Mouse (Mus musculus): ENCODE measurements around the gene Klhl22. TPM values are rescaled to one million over a fixed set of nuclear protein-coding genes. Genes with fewer than 3 reads are reported as not detected.

Gene Klhl22
- polyA plus RNA-seq, 1 experiment from 2014 or later, result 14.3 TPM

DNA sequence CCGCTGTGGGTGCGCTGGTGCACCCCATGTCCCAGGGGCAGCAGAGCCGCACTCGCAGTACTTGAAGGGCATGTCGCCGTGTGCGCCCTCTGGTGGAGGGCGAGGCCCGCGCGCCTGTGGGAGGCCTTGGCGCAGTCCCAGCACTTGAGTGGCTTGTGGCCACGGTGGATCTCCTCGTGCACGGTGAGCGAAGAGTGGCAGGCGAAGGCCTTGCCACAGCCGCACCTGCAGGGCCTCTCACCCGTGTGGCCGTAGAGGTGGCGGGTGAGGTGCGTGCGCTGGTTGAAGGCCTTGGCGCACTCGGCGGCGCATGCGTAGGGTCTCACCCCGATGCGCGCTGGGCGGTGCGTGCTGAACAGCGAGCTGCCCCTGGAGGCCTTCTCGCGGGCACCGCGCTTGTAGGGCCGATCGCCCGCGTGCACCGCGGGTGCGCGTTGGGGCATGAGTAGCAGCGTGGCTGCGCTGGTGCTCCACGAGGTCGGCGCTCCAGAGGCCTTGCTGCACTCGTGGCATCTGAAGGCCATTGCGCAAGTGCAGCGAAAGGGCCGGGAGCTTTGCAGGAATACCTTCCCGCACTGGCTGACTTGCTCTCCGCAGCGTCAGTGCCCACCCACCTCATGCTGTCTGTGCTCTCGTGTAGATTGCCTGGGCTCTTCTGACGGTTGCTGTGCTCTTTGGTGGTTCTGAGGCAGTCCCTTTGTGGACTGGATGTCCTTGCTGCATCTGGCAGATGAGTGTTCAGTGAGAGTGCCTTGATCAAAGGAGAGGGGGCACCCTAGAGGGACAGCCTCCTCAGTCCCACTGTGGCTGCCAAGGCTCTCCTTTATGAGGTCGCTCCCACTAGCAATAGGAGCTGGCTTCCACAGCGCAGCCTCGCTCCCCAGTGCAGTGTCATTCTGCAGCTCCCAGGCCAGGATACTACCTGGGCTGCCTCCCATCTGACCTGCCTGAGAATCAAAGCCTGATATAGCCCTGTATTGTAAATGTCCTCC lies 56.3 kb downstream of the Klhl22 start:
- Histone ChIP-seq H3K36me3 (no peaks in the 10 kb centered on the region), H3K27me3 (peaks cover 76% of the 10 kb centered on the region), H3K4me1 (replicated peaks) (peaks cover 15% of the 10 kb centered on the region), H3K4me2 (peak overlapping the region; percentile 75), H3K9ac (peak overlapping the region; percentile 64), H3K27ac (no peak overlapping the region), H3K9me3 (replicated peaks) (no peaks in the 10 kb centered on the region), H3K4me3 (replicated peaks) (peak overlapping the region; percentile 52)
- 3% methylated on average over 63 of the region's 63 CpGs for WGBS (ENCODE audit: insufficient replicate concordance)
- DNase-seq (peak; percentile 58), ATAC-seq (ENCODE audit: low read depth) (peak; percentile 83)

- 73% methylated on average over 8 of the region's 8 CpGs for WGBS (ENCODE audit: insufficient replicate concordance)
- no peak for ATAC-seq (ENCODE audit: low read depth)
- peaks cover 76% of the 10 kb centered on the region for H3K27me3 ChIP-seq
These were observed 57.1 kb downstream of the Klhl22 start for GRCm38 (mm10) chr16:17816528-17816927.

GRCm38 (mm10) chr16:17826500-17826899 lies 67.1 kb downstream of the Klhl22 start:
- no peak overlapping the region for H3K4me3 ChIP-seq (replicated peaks)
- no peak overlapping the region for H3K9ac ChIP-seq
- H3K27me3 ChIP-seq, result peaks cover 81% of the 10 kb centered on the region
- WGBS (ENCODE audit: insufficient replicate concordance), result 50% methylated on average over 2 of the region's 2 CpGs
- no peak overlapping the region for H3K4me2 ChIP-seq
- H3K27ac ChIP-seq, result no peak overlapping the region
- no peaks in the 10 kb centered on the region for H3K4me1 ChIP-seq (replicated peaks)
- ATAC-seq (ENCODE audit: low read depth), result no peak
- no peaks in the 10 kb centered on the region for H3K9me3 ChIP-seq (replicated peaks)
- H3K36me3 ChIP-seq, result no peaks in the 10 kb centered on the region
- DNase-seq, result no peak

More at GRCm38 (mm10) chr16:17816528-17816927, 57.1 kb downstream of the Klhl22 start:
- Histone ChIP-seq H3K4me2 (no peak overlapping the region), H3K27ac (no peak overlapping the region), H3K9ac (no peak overlapping the region), H3K4me3 (replicated peaks) (no peak overlapping the region), H3K9me3 (replicated peaks) (no peaks in the 10 kb centered on the region), H3K4me1 (replicated peaks) (peaks cover 15% of the 10 kb centered on the region), H3K36me3 (no peaks in the 10 kb centered on the region)
- DNase-seq, result no peak

GRCm38 (mm10) chr16:17828229-17828628 lies 68.8 kb downstream of the Klhl22 start:
- ATAC-seq (ENCODE audit: low read depth), result no peak
- Histone ChIP-seq H3K4me3 (replicated peaks) (no peak overlapping the region), H3K9ac (no peak overlapping the region), H3K9me3 (replicated peaks) (no peaks in the 10 kb centered on the region), H3K36me3 (no peaks in the 10 kb centered on the region), H3K4me2 (no peak overlapping the region), H3K4me1 (replicated peaks) (peaks cover 1% of the 10 kb centered on the region), H3K27me3 (peaks cover 85% of the 10 kb centered on the region), H3K27ac (no peak overlapping the region)
- WGBS (ENCODE audit: insufficient replicate concordance), result 21% methylated on average over 2 of the region's 2 CpGs
- DNase-seq, result no peak

DNA sequence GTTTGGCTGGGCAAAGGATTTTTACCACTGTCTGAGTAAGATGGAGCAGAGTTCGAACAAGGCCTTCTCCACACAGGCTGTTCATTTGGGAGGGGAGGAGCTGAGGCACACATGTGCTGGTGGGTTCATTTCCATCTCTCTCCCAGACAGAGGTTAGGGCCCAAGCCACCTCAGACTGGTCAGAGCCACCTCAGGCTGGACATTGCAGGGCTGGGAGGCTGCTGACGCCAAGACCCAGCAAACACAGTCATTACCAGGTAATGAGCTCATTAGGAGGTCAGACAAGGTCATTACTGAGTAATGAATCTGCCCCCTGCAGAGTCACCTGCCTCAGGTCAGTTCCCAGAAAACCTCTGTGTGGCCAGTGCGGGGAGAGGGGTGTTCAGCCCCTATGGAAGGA lies 69.4 kb downstream of the Klhl22 start:
- DNase-seq, result no peak
- H3K27me3 ChIP-seq, result peaks cover 85% of the 10 kb centered on the region
- WGBS (ENCODE audit: insufficient replicate concordance), result 66% methylated on average over 3 of the region's 3 CpGs

GRCm38 (mm10) chr16:17830385-17831178 lies 71.2 kb downstream of the Klhl22 start:
- Histone ChIP-seq H3K27me3 (peaks cover 94% of the 10 kb centered on the region), H3K27ac (no peak overlapping the region), H3K36me3 (no peaks in the 10 kb centered on the region), H3K4me2 (no peak overlapping the region), H3K4me1 (replicated peaks) (peaks cover 13% of the 10 kb centered on the region), H3K9ac (no peak overlapping the region), H3K9me3 (replicated peaks) (no peaks in the 10 kb centered on the region), H3K4me3 (replicated peaks) (no peak overlapping the region)
- 61% methylated on average over 10 of the region's 10 CpGs for WGBS (ENCODE audit: insufficient replicate concordance)
- no peak for DNase-seq
- no peak for ATAC-seq (ENCODE audit: low read depth)

More for the DNA sequence above, 69.4 kb downstream of the Klhl22 start:
- Histone ChIP-seq H3K4me2 (no peak overlapping the region), H3K9me3 (replicated peaks) (no peaks in the 10 kb centered on the region), H3K4me3 (replicated peaks) (no peak overlapping the region), H3K4me1 (replicated peaks) (peaks cover 8% of the 10 kb centered on the region), H3K27ac (no peak overlapping the region), H3K36me3 (no peaks in the 10 kb centered on the region), H3K9ac (no peak overlapping the region)
- no peak for ATAC-seq (ENCODE audit: low read depth)

GRCm38 (mm10) chr16:17831781-17832180 lies 72.4 kb downstream of the Klhl22 start:
- H3K9me3 ChIP-seq (replicated peaks), result no peaks in the 10 kb centered on the region
- DNase-seq (no peak), ATAC-seq (ENCODE audit: low read depth) (no peak)
- WGBS (ENCODE audit: insufficient replicate concordance), result 12% methylated on average over 11 of the region's 11 CpGs
- H3K4me1 ChIP-seq (replicated peaks), result peaks cover 13% of the 10 kb centered on the region
- peaks cover 99% of the 10 kb centered on the region for H3K27me3 ChIP-seq
- H3K27ac ChIP-seq, result no peak overlapping the region
- no peaks in the 10 kb centered on the region for H3K36me3 ChIP-seq
- H3K4me3 ChIP-seq (replicated peaks), result no peak overlapping the region
- H3K4me2 ChIP-seq, result no peak overlapping the region
- no peak overlapping the region for H3K9ac ChIP-seq

DNA sequence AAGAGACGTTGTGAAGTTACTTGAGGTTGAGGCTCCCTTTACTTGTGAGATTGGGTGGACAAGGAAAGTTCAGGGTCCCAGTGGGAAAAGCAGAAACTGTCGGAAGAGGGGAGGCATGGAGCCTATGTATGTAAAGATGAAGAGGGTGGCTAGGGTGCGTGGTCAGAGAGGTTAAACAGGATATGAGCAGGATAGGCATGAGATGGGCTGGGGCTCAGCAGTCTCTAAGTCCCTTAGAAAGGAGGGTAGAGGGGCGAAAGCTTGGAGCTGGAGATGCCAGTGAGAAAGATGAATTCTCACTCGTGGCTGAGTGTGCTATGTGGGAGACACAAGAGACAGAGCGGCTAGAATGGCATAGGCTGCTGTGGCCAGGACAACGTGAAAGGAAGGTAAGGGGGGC lies 73.4 kb downstream of the Klhl22 start, which contains the start of gene B830017H08Rik:
TSS of gene B830017H08Rik (plus strand) at position 301 of the 400 bp plus-strand sequence.
- Histone ChIP-seq H3K27me3 (peaks cover 99% of the 10 kb centered on the region), H3K9me3 (replicated peaks) (no peaks in the 10 kb centered on the region), H3K4me3 (replicated peaks) (peak within 1 kb of the TSS; percentile 54), H3K36me3 (no peaks in the 10 kb centered on the region), H3K4me1 (replicated peaks) (peaks cover 13% of the 10 kb centered on the region), H3K27ac (no peak within 1 kb of the TSS), H3K4me2 (peak within 1 kb of the TSS; percentile 68), H3K9ac (no peak within 1 kb of the TSS)
- 21% methylated on average over 7 of the region's 7 CpGs for WGBS (ENCODE audit: insufficient replicate concordance)
- ATAC-seq (ENCODE audit: low read depth) (no peak), DNase-seq (no peak)

DNA sequence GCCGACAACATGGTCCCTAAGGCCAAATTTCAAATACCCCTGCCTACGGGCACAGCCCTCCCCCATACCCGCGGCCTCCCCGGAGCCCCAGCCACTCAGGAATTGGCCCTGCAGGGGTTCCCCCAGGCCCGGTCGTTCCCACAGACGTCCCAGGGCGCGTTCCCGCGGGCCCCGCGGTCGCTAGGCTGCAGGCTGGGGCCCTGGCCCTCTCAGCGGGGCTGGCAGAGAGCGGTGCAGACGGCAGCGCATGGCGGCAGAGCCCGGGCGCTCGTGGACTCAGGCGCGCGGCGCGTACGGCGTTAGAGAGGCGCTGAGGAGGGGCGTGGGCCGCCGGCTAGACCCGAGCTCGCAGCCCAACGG lies 73.9 kb downstream of the Klhl22 start:
- ATAC-seq (ENCODE audit: low read depth) (no peak), DNase-seq (no peak)
- Histone ChIP-seq H3K4me3 (replicated peaks) (peak overlapping the region; percentile 54), H3K36me3 (no peaks in the 10 kb centered on the region), H3K9ac (no peak overlapping the region), H3K27ac (no peak overlapping the region), H3K4me2 (peak overlapping the region; percentile 68), H3K9me3 (replicated peaks) (no peaks in the 10 kb centered on the region), H3K27me3 (peaks cover 99% of the 10 kb centered on the region), H3K4me1 (replicated peaks) (peaks cover 13% of the 10 kb centered on the region)
- 1% methylated on average over 37 of the region's 37 CpGs for WGBS (ENCODE audit: insufficient replicate concordance)

- H3K4me2 ChIP-seq, result peak overlapping the region; percentile 68
- no peaks in the 10 kb centered on the region for H3K9me3 ChIP-seq (replicated peaks)
- ATAC-seq (ENCODE audit: low read depth) (no peak), DNase-seq (no peak)
- H3K9ac ChIP-seq, result no peak overlapping the region
- peaks cover 13% of the 10 kb centered on the region for H3K4me1 ChIP-seq (replicated peaks)
- no peak overlapping the region for H3K27ac ChIP-seq
- H3K4me3 ChIP-seq (replicated peaks), result peak overlapping the region; percentile 54
- WGBS (ENCODE audit: insufficient replicate concordance), result 1% methylated on average over 96 of the region's 103 CpGs
- peaks cover 94% of the 10 kb centered on the region for H3K27me3 ChIP-seq
- no peaks in the 10 kb centered on the region for H3K36me3 ChIP-seq
These were observed 74.4 kb downstream of the Klhl22 start for GRCm38 (mm10) chr16:17833681-17834399.

DNA sequence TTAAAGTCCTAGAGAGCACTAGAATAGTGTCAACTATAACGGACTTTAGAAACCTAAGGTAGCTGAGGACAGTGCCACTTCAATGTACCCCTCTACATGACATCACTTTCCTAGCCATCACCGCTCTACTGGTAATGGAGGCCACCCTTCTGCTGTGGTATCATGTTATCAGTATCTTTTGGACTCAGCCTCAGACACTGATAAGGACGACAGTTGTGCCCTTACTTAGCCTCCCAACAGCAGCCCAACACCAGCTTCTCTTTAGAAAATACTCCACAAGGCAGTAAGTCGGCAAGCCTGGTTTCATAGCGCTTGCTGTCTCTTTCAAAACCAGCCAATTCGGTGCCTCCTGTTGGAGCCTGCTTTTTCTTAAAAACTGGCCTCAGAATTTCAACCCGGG lies 75.1 kb downstream of the Klhl22 start:
- peak overlapping the region; percentile 68 for H3K4me2 ChIP-seq
- H3K9ac ChIP-seq, result no peak overlapping the region
- no peaks in the 10 kb centered on the region for H3K36me3 ChIP-seq
- H3K4me1 ChIP-seq (replicated peaks), result peaks cover 13% of the 10 kb centered on the region
- no peaks in the 10 kb centered on the region for H3K9me3 ChIP-seq (replicated peaks)
- ATAC-seq (ENCODE audit: low read depth), result no peak
- no peak overlapping the region for H3K4me3 ChIP-seq (replicated peaks)
- H3K27ac ChIP-seq, result no peak overlapping the region
- DNase-seq, result no peak
- H3K27me3 ChIP-seq, result peaks cover 87% of the 10 kb centered on the region
- WGBS (ENCODE audit: insufficient replicate concordance), result 33% methylated on average over 7 of the region's 7 CpGs
